Mouse (Mus musculus): ENCODE data around the gene Haus3. TPM values are rescaled to one million over a fixed set of nuclear protein-coding genes. Genes with fewer than 3 reads are reported as not detected.

Haus3 gene
- polyA plus RNA-seq, 1 experiment from 2014 or later: 8.2 TPM

DNA sequence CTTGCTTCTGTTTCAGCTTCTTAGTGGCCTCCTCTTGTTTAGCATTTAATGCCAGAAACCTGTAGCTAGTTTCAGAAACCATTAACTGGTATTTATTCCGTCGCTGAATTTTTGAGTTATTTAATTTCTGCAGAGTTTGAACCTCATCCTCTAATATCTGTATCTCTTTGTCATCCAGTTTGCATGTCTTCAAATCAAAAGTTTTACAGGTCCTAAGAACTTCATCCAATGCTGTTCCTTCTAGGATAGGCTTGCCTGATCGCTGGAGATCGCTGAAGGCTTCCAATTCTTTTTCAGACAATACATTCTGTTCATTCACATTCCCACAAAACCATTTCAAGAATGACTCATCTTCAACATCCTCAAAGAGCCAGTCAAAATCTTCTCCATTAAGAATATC, 1.5 kb downstream of the Haus3 start:
- Histone ChIP-seq H3K36me3 (ENCODE audit: insufficient read depth, low read length) (0 out of 2 replicates have a peak, but pooled peaks cover 4% of the 10 kb centered on the region), H3K9me3 (ENCODE audit: low read length) (no peaks in the 10 kb centered on the region), H3K4me1 (ENCODE audit: insufficient read depth, low read depth, low read length) (peaks cover 3% of the 10 kb centered on the region; the same call in 1 of the 2 replicates), H3K27me3 (replicated peaks; ENCODE audit: insufficient read depth, low read length) (no peaks in the 10 kb centered on the region), H3K9ac (replicated peaks; ENCODE audit: low read depth) (no peak overlapping the region), H3K4me2 (replicated peaks; ENCODE audit: low read depth, low read length) (no peak overlapping the region), H3K27ac (ENCODE audit: low read length) (no peak overlapping the region), H3K4me3 (ENCODE audit: low read depth, low read length) (no peak overlapping the region)
- 84% methylated on average over 4 of the region's 4 CpGs for WGBS
- TF ChIP-seq EP300 (IDR thresholded peaks at IDR 0.05) (no peak), CTCF (IDR thresholded peaks at IDR 0.05) (no peak)
- ATAC-seq: no peak
- no peak for DNase-seq (ENCODE audit: low spot score)

DNA sequence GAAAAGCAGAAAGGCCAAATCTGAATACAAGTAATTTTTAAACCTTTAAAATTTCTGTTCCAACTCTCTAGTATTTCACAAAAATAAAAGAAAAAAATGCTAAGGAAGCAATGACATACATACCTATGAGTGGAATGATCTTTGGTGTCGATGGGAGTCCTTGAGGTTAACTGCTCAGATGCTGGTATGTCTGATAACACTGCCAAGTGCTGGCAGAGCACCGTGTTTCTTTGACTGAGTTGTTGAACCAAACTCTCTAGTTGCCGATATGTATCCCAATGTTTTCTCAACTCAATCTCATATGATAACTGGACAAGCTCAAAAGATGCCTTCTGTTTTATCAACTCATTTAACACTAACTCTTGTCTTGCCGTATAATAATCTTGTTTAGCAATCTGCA, 3.5 kb downstream of the Haus3 start:
- Histone ChIP-seq H3K9ac (replicated peaks; ENCODE audit: low read depth) (no peak overlapping the region), H3K9me3 (ENCODE audit: low read length) (no peaks in the 10 kb centered on the region), H3K4me1 (ENCODE audit: insufficient read depth, low read depth, low read length) (peaks cover 3% of the 10 kb centered on the region; the same call in 1 of the 2 replicates), H3K4me3 (ENCODE audit: low read depth, low read length) (no peak overlapping the region), H3K27me3 (replicated peaks; ENCODE audit: insufficient read depth, low read length) (no peaks in the 10 kb centered on the region), H3K36me3 (ENCODE audit: insufficient read depth, low read length) (no peaks in the 10 kb centered on the region), H3K27ac (ENCODE audit: low read length) (no peak overlapping the region), H3K4me2 (replicated peaks; ENCODE audit: low read depth, low read length) (no peak overlapping the region)
- 50% methylated on average over 4 of the region's 4 CpGs for WGBS
- DNase-seq (ENCODE audit: low spot score): no peak
- TF ChIP-seq EP300 (IDR thresholded peaks at IDR 0.05): no peak
- TF ChIP-seq CTCF (IDR thresholded peaks at IDR 0.05): no peak
- ATAC-seq: no peak

GRCm38 (mm10) chr5:34148476-34148875, 20.9 kb downstream of the Haus3 start:
- DNase-seq (ENCODE audit: low spot score) (no peak), ATAC-seq (no peak)
- no peak overlapping the region for H3K27ac ChIP-seq (ENCODE audit: low read length)
- no peak overlapping the region for H3K4me2 ChIP-seq (replicated peaks; ENCODE audit: low read depth, low read length)
- no peaks in the 10 kb centered on the region for H3K27me3 ChIP-seq (replicated peaks; ENCODE audit: insufficient read depth, low read length)
- H3K9ac ChIP-seq (replicated peaks; ENCODE audit: low read depth): no peak overlapping the region
- no peaks in the 10 kb centered on the region for H3K4me1 ChIP-seq (ENCODE audit: insufficient read depth, low read depth, low read length)
- H3K4me3 ChIP-seq (ENCODE audit: low read depth, low read length): no peak overlapping the region
- H3K9me3 ChIP-seq (ENCODE audit: low read length): no peaks in the 10 kb centered on the region
- TF ChIP-seq EP300 (IDR thresholded peaks at IDR 0.05) (no peak), CTCF (IDR thresholded peaks at IDR 0.05) (no peak)
- H3K36me3 ChIP-seq (ENCODE audit: insufficient read depth, low read length): 0 out of 2 replicates have a peak, but pooled peaks cover 4% of the 10 kb centered on the region

DNA sequence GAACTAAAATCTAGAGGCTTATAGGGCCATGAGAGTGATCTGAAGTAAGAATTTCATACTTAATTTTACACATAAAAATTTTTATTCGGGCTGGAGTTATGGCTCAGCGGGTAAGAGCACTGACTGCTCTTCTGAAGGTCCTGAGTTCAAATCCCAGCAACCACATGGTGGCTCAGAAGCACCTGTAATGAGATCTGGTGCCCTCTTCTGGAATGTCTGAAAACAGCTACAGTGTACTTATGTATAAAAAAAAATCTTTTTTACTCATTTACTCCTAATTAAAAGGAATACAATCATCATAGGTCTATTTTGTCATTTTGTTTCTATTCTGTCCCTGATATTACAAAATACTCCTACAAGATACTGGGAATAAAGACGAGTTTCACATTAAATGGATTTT, 21.8 kb downstream of the Haus3 start:
- H3K27me3 ChIP-seq (replicated peaks; ENCODE audit: insufficient read depth, low read length): no peaks in the 10 kb centered on the region
- peak; percentile 12; the same call in 1 of the 2 replicates for TF ChIP-seq CTCF (IDR thresholded peaks at IDR 0.05)
- no peak for TF ChIP-seq EP300 (IDR thresholded peaks at IDR 0.05)
- ATAC-seq (no peak), DNase-seq (ENCODE audit: low spot score) (no peak)
- no peaks in the 10 kb centered on the region for H3K4me1 ChIP-seq (ENCODE audit: insufficient read depth, low read depth, low read length)
- WGBS: 90% methylated on average over 3 of the region's 3 CpGs
- H3K9me3 ChIP-seq (ENCODE audit: low read length): no peaks in the 10 kb centered on the region
- no peak overlapping the region for H3K27ac ChIP-seq (ENCODE audit: low read length)
- no peak overlapping the region for H3K4me2 ChIP-seq (replicated peaks; ENCODE audit: low read depth, low read length)
- no peak overlapping the region for H3K4me3 ChIP-seq (ENCODE audit: low read depth, low read length)
- H3K36me3 ChIP-seq (ENCODE audit: insufficient read depth, low read length): no peaks in the 10 kb centered on the region
- H3K9ac ChIP-seq (replicated peaks; ENCODE audit: low read depth): no peak overlapping the region

DNA sequence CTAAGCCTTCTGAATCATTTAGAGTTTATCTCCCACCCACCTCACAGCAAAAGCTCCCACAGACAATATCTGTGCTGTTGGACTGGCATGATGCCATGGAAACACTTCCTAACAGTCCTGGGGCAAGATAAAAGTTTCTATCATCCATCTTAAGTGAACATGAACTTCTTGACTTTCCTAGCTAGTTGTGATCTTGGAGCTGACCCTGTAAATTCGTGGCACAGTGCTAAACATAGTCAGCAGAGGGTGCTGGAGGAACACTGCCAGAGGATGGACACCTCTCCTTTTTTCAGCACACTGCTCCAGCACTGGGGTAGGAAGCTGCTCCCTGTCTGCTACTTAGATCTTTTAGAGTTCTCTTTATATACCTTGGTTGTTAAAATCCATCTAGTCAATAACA, 29.6 kb downstream of the Haus3 start:
- WGBS: 4% methylated on average over 1 of the region's 1 CpGs
- TF ChIP-seq EP300 (IDR thresholded peaks at IDR 0.05): no peak
- peak; percentile 84 for TF ChIP-seq CTCF (IDR thresholded peaks at IDR 0.05)
- Histone ChIP-seq H3K27me3 (replicated peaks; ENCODE audit: insufficient read depth, low read length) (no peaks in the 10 kb centered on the region), H3K4me3 (ENCODE audit: low read depth, low read length) (no peak overlapping the region), H3K36me3 (ENCODE audit: insufficient read depth, low read length) (no peaks in the 10 kb centered on the region), H3K4me2 (replicated peaks; ENCODE audit: low read depth, low read length) (no peak overlapping the region), H3K27ac (ENCODE audit: low read length) (no peak overlapping the region), H3K9ac (replicated peaks; ENCODE audit: low read depth) (no peak overlapping the region), H3K4me1 (ENCODE audit: insufficient read depth, low read depth, low read length) (no peaks in the 10 kb centered on the region), H3K9me3 (ENCODE audit: low read length) (no peaks in the 10 kb centered on the region)
- DNase-seq (ENCODE audit: low spot score) (peak; percentile 52), ATAC-seq (0 out of 2 replicates have a peak, but pooled peaks have one; percentile 44)

DNA sequence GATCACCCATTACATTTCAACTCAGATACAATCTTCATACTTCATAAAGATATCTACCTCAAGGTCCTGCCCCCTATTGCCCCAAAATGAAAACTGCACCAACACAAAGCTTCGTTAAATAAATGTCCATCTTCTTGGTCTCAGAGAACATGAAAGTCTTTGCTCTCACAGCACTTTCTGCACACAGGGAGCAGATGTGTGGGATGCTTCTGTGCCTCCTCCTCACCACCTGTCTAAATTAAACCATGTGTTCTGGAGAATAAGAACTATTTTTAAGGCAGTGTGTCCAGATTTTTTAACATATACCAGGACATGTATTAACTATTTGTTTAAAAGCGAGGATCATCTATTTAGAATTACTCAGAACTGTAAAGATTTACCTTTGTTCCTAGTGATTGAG, 36.6 kb downstream of the Haus3 start:
- Histone ChIP-seq H3K27me3 (replicated peaks; ENCODE audit: insufficient read depth, low read length) (no peaks in the 10 kb centered on the region), H3K9ac (replicated peaks; ENCODE audit: low read depth) (no peak overlapping the region), H3K27ac (ENCODE audit: low read length) (no peak overlapping the region), H3K4me1 (ENCODE audit: insufficient read depth, low read depth, low read length) (no peaks in the 10 kb centered on the region), H3K9me3 (ENCODE audit: low read length) (no peaks in the 10 kb centered on the region), H3K4me3 (ENCODE audit: low read depth, low read length) (no peak overlapping the region), H3K36me3 (ENCODE audit: insufficient read depth, low read length) (no peaks in the 10 kb centered on the region), H3K4me2 (replicated peaks; ENCODE audit: low read depth, low read length) (no peak overlapping the region)
- TF ChIP-seq EP300 (IDR thresholded peaks at IDR 0.05) (no peak), CTCF (IDR thresholded peaks at IDR 0.05) (no peak)
- 75% methylated on average over 2 of the region's 2 CpGs for WGBS
- DNase-seq (ENCODE audit: low spot score) (no peak), ATAC-seq (no peak)

DNA sequence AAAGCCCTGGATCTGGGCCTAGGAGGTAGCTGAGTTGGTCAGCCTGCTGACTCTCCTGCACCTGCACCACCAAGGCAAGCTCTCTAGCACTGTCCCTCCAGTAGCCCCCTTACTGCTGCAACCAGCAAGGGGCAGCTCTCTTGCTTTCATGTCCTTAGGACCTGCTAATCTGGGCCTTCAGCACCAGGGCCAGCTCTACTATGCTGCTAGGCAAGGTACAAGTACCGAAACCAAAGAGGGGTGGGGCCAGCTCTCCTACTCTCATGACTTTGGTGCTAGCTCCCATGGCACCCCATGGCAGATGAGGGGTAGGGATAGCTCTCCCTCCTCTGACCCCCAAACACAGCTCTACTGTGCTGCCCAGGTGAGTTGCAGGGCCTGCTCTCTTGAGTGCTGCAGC, 45.2 kb downstream of the Haus3 start:
- no peaks in the 10 kb centered on the region for H3K9me3 ChIP-seq (ENCODE audit: low read length)
- H3K36me3 ChIP-seq (ENCODE audit: insufficient read depth, low read length): no peaks in the 10 kb centered on the region
- no peak overlapping the region for H3K27ac ChIP-seq (ENCODE audit: low read length)
- 0% methylated on average over 1 of the region's 1 CpGs for WGBS
- H3K9ac ChIP-seq (replicated peaks; ENCODE audit: low read depth): no peak overlapping the region
- TF ChIP-seq CTCF (IDR thresholded peaks at IDR 0.05): no peak
- no peak for TF ChIP-seq EP300 (IDR thresholded peaks at IDR 0.05)
- no peak overlapping the region for H3K4me3 ChIP-seq (ENCODE audit: low read depth, low read length)
- DNase-seq (ENCODE audit: low spot score) (no peak), ATAC-seq (no peak)
- H3K4me2 ChIP-seq (replicated peaks; ENCODE audit: low read depth, low read length): no peak overlapping the region
- H3K27me3 ChIP-seq (replicated peaks; ENCODE audit: insufficient read depth, low read length): no peaks in the 10 kb centered on the region
- H3K4me1 ChIP-seq (ENCODE audit: insufficient read depth, low read depth, low read length): no peaks in the 10 kb centered on the region

Measured in lung, postnatal 0 days (tissue).